In genomic region chrX:12079309-12080094, GRCm38 (mm10) we compare ENCODE assay signal across 8 mouse cellular contexts.
DNase-seq lines count a peak whose midpoint lies in the region; ATAC-seq and TF ChIP-seq lines count a peak whose summit lies in the region.

No protein-coding gene starts in this region.

- no peaks in the 10 kb centered on the region for H3K9me3 ChIP-seq in lung, embryonic 14.5 days (ENCODE audit: low read depth, low read length)

- peak overlapping the region; percentile 90 for H3K27ac ChIP-seq in heart, adult 2 months
- peak overlapping the region; percentile 87 for H3K27ac ChIP-seq in lung, embryonic 14.5 days (ENCODE audit: low read depth)

- intact Hi-C loops in heart, adult 2 months (cut with DNase I), result loop anchor here (2.0 to 10.0 kb wide), 4 partner anchors 55 to 415 kb away; no protein-coding TSS in a partner anchor

- peak overlapping the region; percentile 83 for H3K4me2 ChIP-seq in lung, embryonic 14.5 days

- peak overlapping the region; percentile 99 for H3K9ac ChIP-seq in heart, adult 2 months (ENCODE audit: low read depth, low read length)
- H3K9ac ChIP-seq in lung, embryonic 14.5 days, result peak overlapping the region; percentile 76

- no peak for TF ChIP-seq CTCF in heart, adult 2 months (IDR thresholded peaks at IDR 0.05)
- no peak for TF ChIP-seq CTCF in lung, embryonic 14.5 days (IDR thresholded peaks at IDR 0.05; ENCODE audit: low read depth)

- TF ChIP-seq POLR2A in heart, adult 2 months (IDR thresholded peaks at IDR 0.05; ENCODE audit: insufficient read depth, low read depth, low read length), result no peak

- H3K79me2 ChIP-seq in heart, adult 2 months (replicated peaks; ENCODE audit: control insufficient read depth, insufficient read depth, low read length), result peaks cover 1% of the 10 kb centered on the region; the same call in 1 of the 2 replicates

- 2% methylated on average over 66 of the region's 79 CpGs for WGBS in heart, adult 2 months
- under 1% methylated on average over 55 of the region's 79 CpGs for WGBS in lung, embryonic 14.5 days

- no peaks in the 10 kb centered on the region for H3K27me3 ChIP-seq in heart, adult 2 months (ENCODE audit: control insufficient read depth, insufficient read depth, low read length)
- peaks cover 67% of the 10 kb centered on the region for H3K27me3 ChIP-seq in lung, embryonic 14.5 days (ENCODE audit: insufficient read depth, low read length)

- H3K4me1 ChIP-seq in heart, adult 2 months (ENCODE audit: control insufficient read depth, insufficient read depth, low read length), result no peaks in the 10 kb centered on the region; the same call in 1 of the 2 replicates
- H3K4me1 ChIP-seq in lung, embryonic 14.5 days (ENCODE audit: insufficient read depth), result no peaks in the 10 kb centered on the region

- DNase-seq in urinary bladder, postnatal 25 days (ENCODE audit: low spot score), result peak; percentile 28
- no peak for DNase-seq in urinary bladder, postnatal 10 days (ENCODE audit: low spot score)
- DNase-seq in cerebellum, adult 9-10 months, result peak; percentile 52
- DNase-seq in heart, adult 2 months, result peak; percentile 67 to 71
- DNase-seq in kidney, adult 18-20 months, result peak; percentile 58
- DNase-seq in lung, embryonic 14.5 days, result peak; percentile 61
- peak; percentile 30 for DNase-seq in right cerebral cortex, postnatal 4 days
- DNase-seq in layer of hippocampus, adult 9-10 months (ENCODE audit: low spot score), result no peak

- TF ChIP-seq EP300 in heart, adult 2 months (IDR thresholded peaks at IDR 0.05; ENCODE audit: insufficient read depth, low read depth, low read length), result no peak

- no peaks in the 10 kb centered on the region for H3K36me3 ChIP-seq in heart, adult 2 months (ENCODE audit: control insufficient read depth, insufficient read depth, low read length)
- no peaks in the 10 kb centered on the region for H3K36me3 ChIP-seq in lung, embryonic 14.5 days (ENCODE audit: insufficient read depth)

- 0 out of 2 replicates have a peak, but pooled peaks have one; percentile 1 for ATAC-seq in lung, embryonic 14.5 days (ENCODE audit: insufficient read depth)

- peak overlapping the region; percentile 69 for H3K4me3 ChIP-seq in heart, adult 2 months
- H3K4me3 ChIP-seq in lung, embryonic 14.5 days (ENCODE audit: low read depth, low read length), result peak overlapping the region; percentile 63

Comparison
In these comparisons a context has a peak if more than half of its experiments do, and no peak if none do; other contexts are left out.
1. DNase-seq: peak in urinary bladder, postnatal 25 days (single experiment), cerebellum, adult 9-10 months (single experiment), heart, adult 2 months (2 of 2), kidney, adult 18-20 months (single experiment), lung, embryonic 14.5 days (single experiment) and right cerebral cortex, postnatal 4 days (single experiment); none in urinary bladder, postnatal 10 days (single experiment) and layer of hippocampus, adult 9-10 months (single experiment).